Mouse (Mus musculus) fibroblast of lung, adult 2 months (primary cell): ENCODE results near the gene Mon1a.
A peak's percentile ranks its signal among the peaks of the same experiment; 100 is the strongest.

ENCODE experiments used
- DNase-seq: peaks from one replicate; pipeline ENCODE4 v3.0.0-alpha.2; 2011; ENCODE audit warnings: low read depth

Gene Mon1a

DNA sequence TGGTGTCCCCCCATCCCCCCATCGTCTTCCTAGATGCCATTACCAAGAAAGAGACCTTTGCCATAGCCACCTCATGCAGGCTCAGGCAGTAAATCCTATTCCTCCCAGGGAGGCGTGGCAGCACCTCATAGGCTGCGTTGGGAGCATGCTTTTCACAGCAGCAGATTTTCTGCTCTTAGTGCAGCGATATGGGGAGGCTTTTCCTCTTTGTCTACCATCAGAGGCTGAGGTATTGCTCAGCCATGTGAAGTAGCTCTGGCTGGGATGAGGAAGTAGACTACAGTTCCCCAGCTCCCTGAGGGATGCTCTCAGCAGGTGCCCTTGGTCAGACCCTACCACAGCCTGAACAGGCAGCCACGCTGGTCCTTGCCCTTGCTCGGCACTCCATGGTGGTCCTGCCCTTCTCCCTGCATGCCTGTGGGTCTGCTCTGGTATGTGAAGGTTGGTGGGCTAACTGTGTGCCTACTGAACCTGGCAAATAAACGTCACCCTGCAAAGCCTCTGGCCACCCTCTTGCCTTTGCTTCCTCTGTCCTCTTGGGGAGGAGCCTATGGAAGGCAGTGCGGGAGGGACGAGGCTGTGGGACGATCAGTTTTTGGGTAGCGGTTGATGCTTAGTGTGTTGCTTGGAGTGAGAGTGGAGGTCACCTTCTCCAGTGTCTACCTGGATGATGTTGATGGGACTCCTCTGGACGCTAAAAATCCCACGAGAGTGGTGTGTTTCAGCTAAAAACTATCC, 61.4 kb downstream of the Mon1a start:
- DNase-seq, result no peak

GRCm38 (mm10) chr9:107949922-107950235, 61.9 kb downstream of the Mon1a start, which contains the start of gene Traip:
Gene Traip, plus strand, starts transcription at chr9:107950136.
- DNase-seq, result no peak

- peak; percentile 70 for DNase-seq
Observed at GRCm38 (mm10) chr9:107950460-107951355, 62.8 kb downstream of the Mon1a start.
